23 mouse cellular contexts compared by ENCODE assay signal in the genomic region with DNA sequence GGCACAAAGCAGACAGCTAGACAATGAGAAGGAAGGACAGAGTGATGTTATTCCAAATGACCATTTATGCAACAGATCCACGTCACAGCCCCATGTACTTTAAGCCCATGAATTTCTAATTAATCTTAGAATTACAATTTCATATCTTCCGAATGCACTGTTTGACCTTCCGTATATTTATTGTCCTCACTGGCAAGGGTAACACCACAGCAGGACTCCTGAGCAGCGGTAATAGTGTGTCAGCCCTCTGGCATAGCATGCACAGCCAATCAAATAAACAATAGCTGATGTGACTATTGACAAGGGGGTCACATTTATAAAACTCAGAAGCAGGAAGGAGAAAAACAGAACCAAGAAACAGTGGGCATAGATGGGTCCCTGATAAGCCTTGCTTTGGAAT. TPM values are rescaled to one million over a fixed set of nuclear protein-coding genes. Genes with fewer than 3 reads are reported as not detected.
"Had no signal": no experiment of that assay in that cellular context is flagged by ENCODE, and none has a peak within 500 bp of the region (broad histone marks: within the 10 kb centered on the region; RNA-seq: fewer than 3 reads in every experiment).

No protein-coding gene starts in this region.

- H3K4me2 ChIP-seq: neural tube, embryonic 12.5 days; neural tube, embryonic 13.5 days; neural tube, embryonic 15.5 days; stomach, embryonic 15.5 days had no signal

- H3K27ac ChIP-seq: neural tube, embryonic 12.5 days; neural tube, embryonic 13.5 days; neural tube, embryonic 15.5 days; stomach, embryonic 15.5 days had no signal

- H3K4me1 ChIP-seq: neural tube, embryonic 12.5 days; neural tube, embryonic 13.5 days; neural tube, embryonic 15.5 days; stomach, embryonic 15.5 days had no signal

- H3K36me3 ChIP-seq: neural tube, embryonic 12.5 days; neural tube, embryonic 13.5 days; neural tube, embryonic 15.5 days; stomach, embryonic 15.5 days had no signal

- H3K9me3 ChIP-seq: neural tube, embryonic 12.5 days; neural tube, embryonic 13.5 days; neural tube, embryonic 15.5 days; stomach, embryonic 15.5 days had no signal

- H3K9ac ChIP-seq: neural tube, embryonic 12.5 days; neural tube, embryonic 13.5 days; neural tube, embryonic 15.5 days; stomach, embryonic 15.5 days had no signal

- DNase-seq: retina, postnatal 1 day; right cerebral cortex, adult 18-20 months; right cerebral cortex, postnatal 14 days; right cerebral cortex, postnatal 25 days; right cerebral cortex, postnatal 4 days; spleen, adult 18-20 months; thymus, adult 18-20 months; thymus, adult 2 months; thymus, postnatal 14 days; thymus, postnatal 25 days; thymus, postnatal 36 days; thymus, postnatal 4 days had no signal

- H3K4me3 ChIP-seq: neural tube, embryonic 12.5 days; neural tube, embryonic 13.5 days; neural tube, embryonic 15.5 days; stomach, embryonic 15.5 days had no signal

RNA-seq across cellular contexts. Expression of a gene that starts 9.0 kb away (rescaled TPM):
- total RNA-seq: neutrophil, adult 5-6 weeks had no signal
- polyA plus RNA-seq: neural tube, embryonic 11.5 days; neural tube, embryonic 12.5 days; neural tube, embryonic 13.5 days; neural tube, embryonic 14.5 days; neural tube, embryonic 15.5 days; spleen, adult 2 months; testis, adult 2 months; thymus, adult 2 months; thymus, postnatal 0 days; urinary bladder, adult 2 months had no signal

RNA-seq across cellular contexts. Expression of a gene that starts 46.3 kb away (rescaled TPM):
- total RNA-seq: neutrophil, adult 5-6 weeks had no signal
- polyA plus RNA-seq: neural tube, embryonic 11.5 days; neural tube, embryonic 12.5 days; neural tube, embryonic 13.5 days; neural tube, embryonic 14.5 days; neural tube, embryonic 15.5 days; spleen, adult 2 months; testis, adult 2 months; urinary bladder, adult 2 months had no signal
